Mouse (Mus musculus): ENCODE results near the gene Fam217a.
"Not testable (repeated sequence)": the region's sequence is repeated elsewhere in the genome, so short reads cannot be mapped to it uniquely, and the experiment has no call there.

Fam217a gene

DNA sequence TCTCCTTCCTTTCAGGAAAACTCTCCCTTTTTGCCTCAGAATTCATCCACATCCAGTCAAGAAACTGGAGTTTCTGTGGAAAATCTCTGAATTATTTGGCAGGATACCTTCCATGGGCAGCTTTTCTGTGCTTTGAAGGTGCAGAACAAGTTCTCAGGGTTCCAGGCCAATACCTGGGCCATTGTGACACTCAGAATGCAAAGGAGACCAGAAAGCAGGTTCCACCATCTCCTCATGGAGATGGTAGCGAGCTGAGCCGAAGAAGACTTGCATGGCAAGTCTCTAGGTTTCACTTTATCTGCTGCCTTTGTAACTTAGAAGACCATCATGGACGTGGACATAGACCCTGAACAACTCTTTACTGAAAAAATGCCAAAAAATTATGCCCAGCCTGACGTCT lies at the start of gene Fam217a, which contains the start of gene 4933417A18Rik:
Gene Fam217a (minus strand): TSS at position 101 of the 400 bp plus-strand sequence.
Gene 4933417A18Rik (plus strand): TSS at position 200 of the 400 bp plus-strand sequence.
- DNase-seq (ENCODE audit: low read depth), result no peak

DNA sequence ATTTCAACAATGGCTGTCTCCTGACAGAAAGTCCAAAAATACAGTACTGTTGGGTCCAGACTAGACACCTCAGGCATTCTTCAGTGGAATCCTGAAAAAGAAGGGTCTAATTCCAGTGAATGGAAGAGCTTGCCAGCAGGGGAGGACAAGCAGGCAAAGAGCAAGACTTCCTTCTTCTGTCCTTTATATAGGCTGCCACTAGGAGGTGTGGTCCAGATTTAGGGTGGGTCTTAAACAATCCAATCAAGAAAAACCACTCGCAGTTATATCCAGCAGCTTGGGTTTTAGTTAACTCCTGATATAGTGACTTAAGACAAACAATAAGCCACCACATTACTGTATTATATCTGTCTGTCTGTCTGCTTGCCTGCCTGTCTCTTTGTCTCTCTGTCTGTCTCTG lies 49.7 kb upstream of the Fam217a start:
- DNase-seq (ENCODE audit: low read depth), result no peak

DNA sequence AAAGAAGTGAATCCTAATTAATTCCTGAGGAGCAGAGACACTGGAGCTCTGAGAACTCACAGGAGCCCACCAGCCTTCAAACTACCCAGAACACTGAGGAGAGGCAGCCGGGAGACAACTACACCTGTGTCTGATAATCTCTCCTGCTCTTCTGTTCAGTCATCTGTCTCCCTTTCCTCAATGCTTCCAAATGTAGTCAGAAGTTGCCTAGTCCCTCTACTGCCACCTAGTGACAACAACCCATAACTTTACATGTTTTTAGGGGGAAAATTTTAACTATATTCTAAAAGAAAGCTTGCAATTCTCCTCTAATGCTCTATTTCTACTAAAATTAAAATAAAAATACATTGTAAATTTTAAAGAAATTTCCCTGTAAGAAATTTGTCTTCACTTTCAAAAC lies 49.0 kb upstream of the Fam217a start:
- DNase-seq (ENCODE audit: low read depth), result no peak

GRCm38 (mm10) chr13:34972456-34972855 lies 48.3 kb upstream of the Fam217a start:
- DNase-seq (ENCODE audit: low read depth), result not testable (repeated sequence)

DNA sequence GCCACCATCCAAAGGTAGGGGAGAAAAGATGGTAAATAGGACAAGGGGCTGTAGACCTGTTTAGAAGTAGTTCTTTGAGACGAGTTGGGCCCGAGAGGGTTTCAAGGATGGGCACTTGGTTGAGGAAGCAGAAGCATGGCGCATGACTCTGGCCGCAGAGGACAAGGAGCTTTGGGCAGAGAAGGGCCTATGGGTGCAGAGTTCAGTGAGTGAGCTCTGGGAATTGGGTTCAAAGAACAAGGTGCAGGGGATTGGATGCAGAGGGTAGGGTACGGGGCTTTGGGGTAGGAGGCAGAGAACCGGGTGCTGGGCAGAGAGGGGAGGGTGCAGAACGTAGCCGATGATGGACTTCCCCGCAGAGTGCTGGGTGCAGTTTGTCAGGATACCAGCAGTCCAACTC lies 41.5 kb upstream of the Fam217a start:
- not testable (repeated sequence) for DNase-seq (ENCODE audit: low read depth)

DNA sequence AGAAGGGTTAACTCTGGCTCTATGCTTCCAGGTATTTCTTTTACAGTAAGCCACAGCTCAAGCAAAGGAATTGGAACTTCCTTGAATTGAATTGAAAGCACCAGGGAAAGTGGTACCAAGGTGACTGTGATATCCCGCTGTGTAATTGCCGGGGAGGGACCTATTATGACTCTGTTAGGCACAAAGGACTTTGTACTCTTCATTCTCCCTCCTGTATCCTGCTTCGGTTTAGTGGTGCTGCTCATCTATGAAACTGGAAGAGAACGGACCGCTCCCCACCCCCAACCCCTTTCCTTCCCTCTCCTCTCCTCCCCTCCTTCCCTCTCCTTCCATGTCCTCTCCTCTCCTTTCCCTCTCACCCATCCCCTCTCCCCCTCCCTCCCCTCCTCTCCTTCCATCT lies 40.8 kb upstream of the Fam217a start:
- no peak for DNase-seq (ENCODE audit: low read depth)

- DNase-seq (ENCODE audit: low read depth), result no peak
Observed at GRCm38 (mm10) chr13:34964419-34964818, 40.3 kb upstream of the Fam217a start.

DNA sequence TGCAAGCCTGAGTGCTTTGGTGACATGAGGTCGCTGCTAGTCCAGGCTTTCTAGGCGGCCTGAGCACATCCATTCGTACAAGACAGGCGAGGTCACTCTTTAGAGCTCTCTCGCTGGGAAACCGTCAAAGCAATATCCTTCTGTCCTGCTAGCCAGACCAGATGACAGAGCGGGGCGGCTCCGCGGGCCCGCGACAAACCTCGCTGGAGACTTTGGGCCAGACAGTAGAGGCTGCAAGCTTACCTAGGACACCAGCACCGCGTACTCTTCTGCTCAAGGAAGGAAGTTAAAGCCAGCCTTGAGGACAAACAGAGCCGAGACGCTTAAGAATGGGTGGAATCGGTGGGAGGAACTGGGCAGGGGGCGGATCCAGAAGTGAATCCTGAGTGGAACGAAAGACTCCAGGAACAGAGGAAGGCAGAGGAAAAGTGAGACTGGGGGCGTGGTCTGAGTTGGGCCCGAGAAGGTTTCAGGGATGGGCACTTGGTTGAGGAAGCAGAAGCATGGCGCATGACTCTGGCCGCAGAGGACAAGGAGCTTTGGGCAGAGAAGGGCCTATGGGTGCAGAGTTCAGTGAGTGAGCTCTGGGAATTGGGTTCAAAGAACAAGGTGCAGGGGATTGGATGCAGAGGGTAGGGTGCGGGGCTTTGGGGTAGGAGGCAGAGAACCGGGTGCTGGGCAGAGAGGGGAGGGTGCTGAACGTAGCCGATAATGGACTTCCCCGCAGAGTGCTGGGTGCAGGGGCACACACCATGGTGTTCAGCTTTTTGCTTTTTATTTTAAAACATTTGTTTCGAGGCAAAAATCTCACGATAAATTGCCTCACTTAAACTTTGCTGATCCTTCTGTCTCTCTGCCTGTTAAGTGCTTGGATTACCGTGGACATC lies 39.6 kb upstream of the Fam217a start, which contains the start of gene Eci3:
Gene Eci3 (minus strand): TSS at position 300 of the 887 bp plus-strand sequence.
- DNase-seq (ENCODE audit: low read depth), result no peak

DNA sequence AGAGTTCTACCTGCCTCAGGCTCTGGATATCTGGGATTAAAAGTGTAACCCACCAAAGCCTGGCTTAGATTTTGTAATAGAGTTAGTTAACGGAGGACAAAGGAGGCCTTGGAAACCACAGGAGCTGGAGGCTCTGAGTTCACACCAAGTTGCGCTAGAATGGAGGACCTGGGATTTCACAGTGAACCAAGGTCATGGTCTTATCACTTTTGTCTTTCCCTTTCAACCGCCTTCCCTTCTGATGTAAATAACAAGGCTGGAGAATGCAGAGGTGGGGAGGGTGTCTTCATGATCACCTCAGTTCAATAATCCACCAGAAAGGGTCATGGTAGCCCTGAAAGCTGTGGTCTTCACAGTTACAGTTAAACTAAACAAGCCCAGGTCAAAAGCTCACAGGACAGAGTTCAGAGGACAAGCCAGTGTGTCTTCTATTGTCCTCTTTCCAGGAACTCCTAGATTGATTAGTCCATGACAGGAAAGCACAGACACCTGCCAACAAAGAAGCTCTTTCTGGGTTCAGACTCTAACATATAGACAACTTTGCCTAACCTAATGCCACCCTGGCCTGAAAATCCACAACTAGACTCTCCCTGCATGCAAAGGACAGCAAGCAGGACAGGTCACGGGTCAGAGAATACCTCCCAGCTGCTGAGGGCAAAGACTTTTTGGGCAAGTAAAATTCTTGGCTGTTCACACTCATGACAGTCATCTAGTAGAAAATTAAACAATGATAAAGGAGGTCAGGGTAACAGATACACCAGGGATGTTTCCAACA lies 37.1 kb upstream of the Fam217a start:
- no peak for DNase-seq (ENCODE audit: low read depth)

DNA sequence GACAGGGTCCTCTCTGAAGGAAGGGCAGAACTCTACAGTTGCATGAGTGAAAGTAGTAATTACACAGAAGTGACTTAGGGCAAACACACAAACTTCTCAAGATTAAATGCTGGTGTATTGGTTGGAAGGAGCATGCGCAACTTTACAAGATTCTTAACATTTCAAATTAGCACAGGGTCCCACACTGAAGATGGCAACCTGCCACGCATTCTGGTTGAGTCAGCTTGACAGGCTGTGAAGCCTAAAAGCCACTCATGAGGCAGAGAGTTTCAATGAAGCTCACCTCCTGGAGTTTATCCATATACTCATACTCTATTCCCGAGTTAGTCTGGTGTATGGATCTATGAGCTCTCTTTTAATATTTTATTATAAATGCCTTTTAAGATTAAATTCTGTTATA lies 34.0 kb upstream of the Fam217a start:
- not testable (repeated sequence) for DNase-seq (ENCODE audit: low read depth)

GRCm38 (mm10) chr13:34956901-34957300 lies 32.8 kb upstream of the Fam217a start:
- no peak for DNase-seq (ENCODE audit: low read depth)

- DNase-seq (ENCODE audit: low read depth), result not testable (repeated sequence)
Observed at GRCm38 (mm10) chr13:34951437-34951836, 27.3 kb upstream of the Fam217a start.

GRCm38 (mm10) chr13:34942370-34942769 lies 18.3 kb upstream of the Fam217a start:
- peak; percentile 9 for DNase-seq (ENCODE audit: low read depth)

- no peak for DNase-seq (ENCODE audit: low read depth)
Observed at GRCm38 (mm10) chr13:34934931-34935644, 11.0 kb upstream of the Fam217a start.

DNA sequence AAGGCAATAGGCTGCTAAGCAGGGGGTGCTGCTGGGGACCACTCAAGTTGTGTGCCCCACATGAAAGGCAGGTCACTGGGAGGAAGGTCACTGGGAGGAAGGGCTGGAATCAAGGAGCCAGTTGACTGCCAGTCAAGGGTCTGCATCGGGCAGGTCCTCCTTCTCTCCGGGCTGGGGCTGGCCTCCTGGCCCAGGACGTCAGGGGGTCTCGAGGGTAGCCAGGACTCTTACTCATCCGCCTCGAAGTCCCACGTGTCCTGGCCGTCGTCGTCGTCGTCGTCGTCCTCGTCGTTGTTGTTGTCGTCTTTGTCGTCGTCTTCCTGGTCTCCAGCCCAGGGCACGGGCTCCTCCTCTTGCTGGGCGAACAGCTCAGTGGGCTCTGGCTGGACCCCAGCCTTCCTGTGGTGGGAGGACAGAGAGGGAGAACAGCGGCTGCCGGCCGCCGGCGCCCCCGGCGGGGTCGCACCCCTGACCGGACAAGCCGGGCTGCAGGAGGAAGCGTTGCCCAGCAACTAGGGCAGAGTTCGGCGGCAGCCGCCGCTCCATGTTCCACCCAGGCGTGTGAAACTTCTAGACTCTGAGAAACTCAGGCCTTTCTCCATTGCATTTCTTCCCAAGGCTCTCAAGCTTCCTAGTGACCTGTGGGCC lies 7.5 kb downstream of the Fam217a start:
- DNase-seq (ENCODE audit: low read depth), result no peak

- DNase-seq (ENCODE audit: low read depth), result no peak
Observed at GRCm38 (mm10) chr13:34914614-34915013, 9.5 kb downstream of the Fam217a start.

DNA sequence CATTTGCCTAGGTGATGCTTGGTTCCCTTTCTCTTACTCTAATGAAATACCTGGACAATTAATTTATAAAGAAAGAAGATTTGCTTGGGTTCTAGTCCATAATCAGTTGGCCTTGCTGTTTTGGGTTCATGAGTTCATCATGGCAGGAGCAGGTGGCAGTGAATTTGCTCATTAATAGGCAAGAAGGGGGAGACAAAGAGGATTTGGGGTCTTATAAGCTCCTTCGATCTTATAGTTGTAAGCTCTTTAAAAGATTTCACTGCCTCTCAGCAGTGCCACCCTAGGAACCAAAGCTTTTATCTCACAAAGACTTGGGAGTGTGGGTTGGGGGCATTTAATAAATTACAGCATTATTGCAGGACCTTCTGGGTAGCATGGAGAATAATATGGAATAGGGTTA lies 31.2 kb downstream of the Fam217a start:
- no peak for DNase-seq (ENCODE audit: low read depth)

- DNase-seq (ENCODE audit: low read depth), result no peak
Observed at GRCm38 (mm10) chr13:34876481-34876880, 47.6 kb downstream of the Fam217a start.

- DNase-seq (ENCODE audit: low read depth), result peak; percentile 23
Observed at GRCm38 (mm10) chr13:34875741-34876445, 48.2 kb downstream of the Fam217a start.

GRCm38 (mm10) chr13:34875166-34875710 lies 48.9 kb downstream of the Fam217a start, which contains the start of gene Prpf4b:
Prpf4b (plus strand) TSS chr13:34875302.
- DNase-seq (ENCODE audit: low read depth), result peak; percentile 64

GRCm38 (mm10) chr13:34874736-34875135 lies 49.4 kb downstream of the Fam217a start:
- not testable (repeated sequence) for DNase-seq (ENCODE audit: low read depth)

All from fibroblast of lung, adult 2 months (primary cell).